Comparison of ENCODE assay signal across 8 mouse cellular contexts in the genomic region with DNA sequence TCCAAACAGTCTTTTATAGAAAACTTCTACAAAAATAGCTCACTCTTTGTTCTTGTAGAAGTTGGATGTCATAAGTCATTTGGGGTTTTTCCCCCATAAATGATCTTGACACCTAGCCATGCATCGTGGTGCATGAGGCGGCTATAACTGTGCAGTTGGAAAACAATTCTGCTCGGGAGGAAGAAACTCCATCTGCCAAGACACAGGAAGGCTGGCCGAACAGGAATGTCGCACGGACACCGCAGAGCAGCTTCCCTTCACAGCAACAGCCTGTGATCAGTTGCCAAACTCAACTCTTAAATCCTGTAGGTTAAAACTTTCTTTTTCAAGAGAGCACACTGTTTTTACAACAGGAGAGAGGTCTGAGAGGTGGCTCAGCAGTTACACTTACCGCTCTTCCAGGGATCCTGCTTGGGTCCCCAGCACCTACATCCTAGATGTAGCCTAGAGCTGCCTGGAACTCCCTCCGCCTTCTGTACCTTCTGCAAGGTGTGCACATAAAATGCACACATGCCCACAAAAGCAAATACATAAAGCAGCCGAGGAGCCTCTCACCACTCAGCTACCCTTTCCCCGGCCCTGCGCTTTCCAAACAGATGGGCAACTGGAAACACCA. TPM values are rescaled to one million over a fixed set of nuclear protein-coding genes. Genes with fewer than 3 reads are reported as not detected.
A peak's percentile ranks its signal among the peaks of the same experiment; 100 is the strongest.
DNase-seq lines count a peak whose midpoint lies in the region; ATAC-seq lines count a peak whose summit lies in the region.

No protein-coding gene starts in this region.

- no peak for ATAC-seq in heart, embryonic 12.5 days (ENCODE audit: insufficient number of reproducible peaks, low FRiP score)

- 64% methylated on average over 12 of the region's 12 CpGs for WGBS in heart, embryonic 12.5 days

- H3K27ac ChIP-seq in heart, embryonic 12.5 days (ENCODE audit: poor library complexity, severe bottlenecking) = peak overlapping the region; percentile 52; the same call in 1 of the 2 replicates

- H3K4me2 ChIP-seq in heart, embryonic 12.5 days = peak overlapping the region; percentile 6

- DNase-seq in adrenal gland, postnatal 10 days = peak; percentile 23
- DNase-seq in adrenal gland, postnatal 25 days = no peak
- peak; percentile 49 for DNase-seq in Muller cell, postnatal 12 days (ENCODE audit: inconsistent ontology term)
- DNase-seq in kidney, postnatal 36 days = peak; percentile 42 to 59
- no peak for DNase-seq in natural killer cell, adult 2 months (ENCODE audit: low spot score in 2 of 2)
- no peak for DNase-seq in spleen, postnatal 14 days (ENCODE audit: low spot score in 2 of 2)
- no peak for DNase-seq in layer of hippocampus, adult 9-11 months

- no peak overlapping the region for H3K4me3 ChIP-seq in heart, embryonic 12.5 days

- peaks cover 32% of the 10 kb centered on the region for H3K4me1 ChIP-seq in heart, embryonic 12.5 days (replicated peaks)

- H3K9ac ChIP-seq in heart, embryonic 12.5 days = no peak overlapping the region

- no peaks in the 10 kb centered on the region for H3K36me3 ChIP-seq in heart, embryonic 12.5 days

- no peaks in the 10 kb centered on the region for H3K27me3 ChIP-seq in heart, embryonic 12.5 days (replicated peaks)

- H3K9me3 ChIP-seq in heart, embryonic 12.5 days (replicated peaks) = no peaks in the 10 kb centered on the region

RNA-seq across cellular contexts. Expression of a gene that starts 29.4 kb away (rescaled TPM):
- 10 to 100 TPM; 11.6 to 11.9 TPM for total RNA-seq in adrenal gland, postnatal 10 days (2021)
- total RNA-seq in adrenal gland, postnatal 25 days (2021) = 13.9 and 15.3 TPM in 2 replicates
- 7.0 and 7.9 TPM in 2 replicates for polyA plus RNA-seq in heart, embryonic 12.5 days (2016; fragmentation: Nextera tagmentation; extraction: Ambion mirVana)

Comparison
In these comparisons a context has a peak if more than half of its experiments do, and no peak if none do; other contexts are left out.
1. DNase-seq: peak in adrenal gland, postnatal 10 days (single experiment), Muller cell, postnatal 12 days (single experiment) and kidney, postnatal 36 days (2 of 2); none in adrenal gland, postnatal 25 days (single experiment), natural killer cell, adult 2 months (0 of 2), spleen, postnatal 14 days (0 of 2) and layer of hippocampus, adult 9-11 months (single experiment).